Mouse (Mus musculus): ENCODE measurements at regions not wholly inside any gene's neighbourhood (a gene's known extent, or its start where the extent isn't known, plus 50 kb on each side); places are given as distances from the start of the nearest gene placed in this dataset.

- no peak for DNase-seq (ENCODE audit: low spot score in 2 of 2)
Measured at GRCm38 (mm10) chr9:85380756-85381155, 53.6 kb upstream of the Tent5a start.

DNA sequence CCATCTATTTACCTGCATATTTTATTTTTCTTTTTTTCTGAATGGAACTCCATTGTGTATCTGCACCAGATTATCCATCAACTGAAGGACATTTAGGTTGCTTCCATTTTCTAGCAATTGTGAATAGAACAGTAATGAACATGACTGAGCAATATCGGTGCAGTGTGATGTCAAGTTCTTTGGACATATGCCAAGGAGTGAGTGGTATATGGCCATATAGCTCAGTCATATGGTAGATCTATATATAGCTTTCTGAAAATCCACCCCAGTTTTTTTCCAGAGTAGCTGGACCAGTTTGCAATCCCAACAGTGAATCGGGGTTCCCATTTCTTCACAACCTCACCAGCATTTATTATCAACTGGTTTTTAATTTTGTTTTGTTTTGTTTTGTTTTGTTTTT lies 52.0 kb upstream of the Tent5a start:
- DNase-seq (ENCODE audit: low spot score in 2 of 2), result no peak

Data from cerebellum, postnatal 4 days (tissue).